Mouse (Mus musculus) cerebellum, adult 2 months (tissue): ENCODE measurements around the gene Ppp1r18.

Experiments used
- CTCF ChIP-seq: fragments of 200-500 bp; IDR thresholded peaks from 2 replicates; pipeline ENCODE4 v1.5.1; 2011; ENCODE audit warnings: low read depth, mild to moderate bottlenecking, control low read depth, low read length, moderate library complexity, borderline replicate concordance; ENCODE audit not compliant: insufficient read depth
- POLR2A ChIP-seq: fragments of 200-500 bp; IDR thresholded peaks from 2 replicates; pipeline ENCODE4 v1.6.1; 2011; ENCODE audit warnings: low read length, control low read depth, borderline replicate concordance; ENCODE audit not compliant: insufficient read depth

- TF ChIP-seq POLR2A (no peak), CTCF (no peak)
These were observed 45.3 kb upstream of the Ppp1r18 start for GRCm38 (mm10) chr17:35820111-35820510.
